Mouse (Mus musculus) Patski (cell line): ENCODE data around the gene Tmem223. TPM values are rescaled to one million over a fixed set of nuclear protein-coding genes. Genes with fewer than 3 reads are reported as not detected.

Source experiments
- ATAC-seq: fragments of 100-300 bp; one replicate; pipeline ENCODE4 v1.8.0; 2021
- CTCF ChIA-PET: fragments of 350-600 bp; sonication (Branson Sonifier 250); formaldehyde crosslinking; loops from one replicate; lab custom pipeline; 2022; ENCODE audit warnings: inconsistent platforms; lab: Charles Lee
- POLR2A ChIA-PET: fragments of 350-600 bp; sonication (Branson Sonifier 250); formaldehyde crosslinking; loops from one replicate; lab custom pipeline; 2022; ENCODE audit warnings: antibody characterized with exemption, inconsistent platforms; lab: Charles Lee
- DNase-seq: peaks from one replicate; pipeline ENCODE4 v3.0.0-alpha.2; 2011; ENCODE audit warnings: low read depth, low spot score
- H3K27me3 ChIP-seq: fragments of 371-371 bp; one replicate; pipeline ENCODE4 v1.5.1; 2021
- CTCF ChIP-seq: fragments of 100-300 bp; IDR thresholded peaks from one replicate; pipeline ENCODE4 v1.5.1; 2021
- in situ Hi-C: fragments of 300-500 bp; cut with MboI; formaldehyde crosslinking; loops from 3 replicates; pipeline ENCODE4 v1.11.1; 2018; ENCODE audit warnings: low pct_unique_long_range_greater_than_20kb, mixed read lengths
- polyA plus RNA-seq: library from polyadenylated mRNA; unstranded; gene quantifications from one replicate; pipeline ENCODE4 v1.2.3, GENCODE M21; 2021

The Tmem223 gene
- polyA plus RNA-seq, 1 experiment from 2014 or later = 74.3 TPM

GRCm38 (mm10) chr19:8790171-8790570 lies 19.4 kb downstream of the Tmem223 start:
- in situ Hi-C loops = no loop called here
- TF ChIP-seq CTCF = no peak

GRCm38 (mm10) chr19:8798264-8798946 lies 27.6 kb downstream of the Tmem223 start, which contains the start of gene Polr2g:
TSS of gene Polr2g (minus strand) at chr19:8798577.
- in situ Hi-C loops = no loop called here

More at GRCm38 (mm10) chr19:8790171-8790570, 19.4 kb downstream of the Tmem223 start:
- no peaks in the 10 kb centered on the region for H3K27me3 ChIP-seq
- POLR2A ChIA-PET = no interaction called here
- CTCF ChIA-PET = interaction anchor here (0.7 kb wide), 1 partner anchor 10 kb away, joined by 3 read pairs; no protein-coding TSS in a partner anchor
- no peak for DNase-seq
- no peak for ATAC-seq

DNA sequence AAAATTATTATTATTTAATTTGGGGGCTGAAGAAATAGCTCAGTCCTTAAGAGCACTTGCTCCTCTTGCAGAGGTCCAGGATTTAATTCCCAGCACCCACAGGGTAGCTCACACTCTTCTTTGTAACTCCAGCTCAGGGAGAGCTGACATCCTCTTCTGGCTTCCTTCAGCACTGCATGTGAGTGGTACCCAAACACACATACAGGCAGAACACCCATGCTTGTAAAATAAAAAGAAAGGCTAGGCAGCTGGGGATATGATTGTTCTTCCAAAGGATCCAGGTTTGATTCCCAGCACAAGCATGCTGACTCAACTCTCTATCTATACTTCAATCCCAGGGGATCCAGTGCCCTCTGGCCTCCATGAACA lies 28.1 kb downstream of the Tmem223 start:
- DNase-seq (no peak), ATAC-seq (no peak)
- in situ Hi-C loops = no loop called here
- POLR2A ChIA-PET = interaction anchor here (0.5 to 2.3 kb wide), 7 partner anchors 9 to 1218 kb away, joined by 3 to 7 read pairs (median 5); partner anchors contain the start of genes Hnrnpul2 and Taf6l
- no peaks in the 10 kb centered on the region for H3K27me3 ChIP-seq
- no peak for TF ChIP-seq CTCF
- CTCF ChIA-PET = interaction anchor here (0.6 to 4.9 kb wide), 9 partner anchors 10 to 81 kb away, joined by 3 to 26 read pairs (median 4); partner anchors contain the start of genes Nxf1 and Taf6l

More at GRCm38 (mm10) chr19:8798264-8798946, 27.6 kb downstream of the Tmem223 start, which contains the start of gene Polr2g:
- POLR2A ChIA-PET = interaction anchor here (0.6 to 2.3 kb wide), 10 partner anchors 9 to 25 kb away, joined by 3 to 7 read pairs (median 5); partner anchors contain the start of genes Hnrnpul2 and Taf6l
- TF ChIP-seq CTCF = no peak
- DNase-seq (no peak), ATAC-seq (peak; percentile 63)
- H3K27me3 ChIP-seq = no peaks in the 10 kb centered on the region
- CTCF ChIA-PET = interaction anchor here (0.6 to 4.9 kb wide), 10 partner anchors 10 to 81 kb away, joined by 3 to 26 read pairs (median 4); partner anchors contain the start of gene Taf6l

DNA sequence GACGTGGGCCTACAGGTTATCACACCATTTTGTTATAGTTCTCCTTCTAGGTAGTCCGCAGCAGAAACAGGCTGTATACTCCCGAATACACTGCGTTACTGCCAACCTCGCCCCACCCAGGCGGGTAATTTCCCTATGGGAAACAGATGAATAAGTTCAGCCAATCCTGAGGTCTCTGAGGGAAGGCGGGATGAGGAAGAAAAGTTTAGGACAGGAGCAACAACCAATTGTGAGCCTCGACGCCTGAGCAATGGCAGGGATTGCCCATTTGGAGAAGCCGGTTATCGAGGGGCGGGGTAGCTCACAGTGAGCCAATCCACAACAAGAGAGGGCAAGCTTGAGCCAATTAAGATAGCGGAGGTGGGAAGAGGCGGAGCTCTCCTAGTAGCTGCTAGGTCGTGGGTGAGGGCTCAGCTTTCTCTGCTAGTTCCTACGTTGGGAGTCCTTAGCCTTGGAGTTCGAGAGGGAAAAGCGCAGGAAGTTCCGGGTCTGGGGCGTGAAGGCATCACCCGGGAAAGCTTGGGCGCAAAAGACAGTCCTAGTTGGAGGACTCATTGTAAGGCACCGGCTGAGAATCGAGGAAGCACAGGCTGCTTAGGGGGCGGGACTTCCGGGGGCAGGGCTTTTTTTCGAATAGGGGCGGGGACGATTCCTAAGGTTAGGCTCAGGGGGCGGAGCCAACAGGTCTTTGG lies 31.5 kb downstream of the Tmem223 start, which contains the start of gene Zbtb3:
Gene Zbtb3, plus strand, starts transcription at position 426 of the 692 bp plus-strand sequence.
- TF ChIP-seq CTCF = no peak
- H3K27me3 ChIP-seq = no peaks in the 10 kb centered on the region
- POLR2A ChIA-PET = interaction anchor here (0.6 to 1.4 kb wide), 4 partner anchors 11 to 31 kb away, joined by 3 to 7 read pairs (median 4); partner anchors contain the start of genes Tmem223 and Ttc9c
- peak; percentile 97 for ATAC-seq
- in situ Hi-C loops = no loop called here
- CTCF ChIA-PET = interaction anchor here (1.5 kb wide), 1 partner anchor 15 kb away, joined by 3 read pairs; no protein-coding TSS in a partner anchor
- DNase-seq = peak; percentile 82

DNA sequence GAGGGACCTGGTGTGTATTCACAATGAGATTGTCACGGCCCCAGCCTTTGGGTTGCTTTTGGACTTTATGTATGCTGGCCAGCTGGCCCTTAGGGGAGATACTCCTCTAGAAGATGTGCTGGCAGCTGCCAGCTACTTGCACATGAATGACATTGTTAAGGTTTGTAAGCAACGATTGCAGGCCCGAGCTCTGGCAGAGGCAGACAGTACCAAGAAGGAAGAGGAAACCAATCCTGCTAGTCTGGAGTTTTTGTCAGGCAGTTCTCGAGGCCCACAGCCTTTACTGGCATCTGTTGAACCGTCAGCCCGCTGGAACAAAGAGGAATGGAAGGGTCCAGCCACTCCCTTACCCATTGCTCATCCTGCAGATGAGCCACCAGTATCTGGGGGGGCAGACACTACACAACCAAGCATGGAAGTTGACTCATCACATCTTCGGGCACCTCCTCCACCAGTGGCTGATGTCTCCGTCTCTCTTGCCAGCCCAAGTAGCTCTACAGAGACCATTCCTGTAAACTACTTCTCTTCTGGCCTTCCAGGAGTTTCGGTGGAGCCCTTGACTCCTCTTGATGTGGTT lies 32.5 kb downstream of the Tmem223 start:
- POLR2A ChIA-PET = interaction anchor here (1.1 to 1.4 kb wide), 3 partner anchors 10 to 32 kb away, joined by 3 to 7 read pairs (median 3); partner anchors contain the start of genes Tmem223 and Ttc9c
- in situ Hi-C loops = no loop called here
- TF ChIP-seq CTCF = no peak
- CTCF ChIA-PET = interaction anchor here (1.5 kb wide), 1 partner anchor 14 kb away, joined by 3 read pairs; no protein-coding TSS in a partner anchor
- no peak for ATAC-seq
- no peaks in the 10 kb centered on the region for H3K27me3 ChIP-seq
- no peak for DNase-seq

DNA sequence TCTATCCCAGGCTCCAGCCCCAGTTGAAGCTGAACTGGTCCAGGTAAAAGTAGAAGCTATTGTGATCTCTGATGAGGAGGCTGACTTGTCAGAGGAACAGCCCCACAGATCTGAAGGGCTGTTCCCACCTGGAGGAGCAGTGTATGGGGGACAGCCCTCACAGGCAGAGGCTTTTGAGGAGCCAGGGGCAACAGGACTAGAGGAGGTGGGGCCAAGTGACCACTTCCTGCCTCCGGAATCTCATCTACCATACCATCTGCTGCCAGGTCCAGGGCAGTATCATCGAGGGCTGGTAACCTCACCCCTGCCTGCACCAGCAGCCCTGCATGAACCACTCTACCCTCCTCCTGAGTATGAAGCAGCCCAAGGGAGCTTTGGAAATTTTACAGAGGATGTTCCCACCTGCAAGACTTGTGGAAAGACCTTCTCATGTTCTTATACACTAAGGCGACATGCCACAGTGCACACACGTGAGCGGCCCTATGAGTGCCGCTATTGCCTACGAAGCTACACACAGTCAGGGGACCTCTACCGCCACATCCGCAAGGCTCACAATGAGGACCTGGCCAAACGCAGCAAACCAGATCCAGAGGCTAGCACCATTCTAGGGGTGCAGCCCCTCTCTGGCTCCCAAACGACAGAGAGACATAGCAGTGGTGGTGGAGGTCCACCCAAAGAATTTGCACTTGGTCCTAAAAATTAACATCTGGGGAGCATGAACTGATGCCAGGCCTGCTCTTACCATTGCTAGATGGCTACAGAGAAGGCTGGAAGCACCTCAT lies 33.3 kb downstream of the Tmem223 start:
- DNase-seq (no peak), ATAC-seq (no peak)
- no peaks in the 10 kb centered on the region for H3K27me3 ChIP-seq
- TF ChIP-seq CTCF = no peak
- in situ Hi-C loops = no loop called here
- ChIA-PET POLR2A (interaction anchor here (0.6 kb wide), 1 partner anchor 52 kb away, joined by 3 read pairs; no protein-coding TSS in a partner anchor), CTCF (no interaction called here)

DNA sequence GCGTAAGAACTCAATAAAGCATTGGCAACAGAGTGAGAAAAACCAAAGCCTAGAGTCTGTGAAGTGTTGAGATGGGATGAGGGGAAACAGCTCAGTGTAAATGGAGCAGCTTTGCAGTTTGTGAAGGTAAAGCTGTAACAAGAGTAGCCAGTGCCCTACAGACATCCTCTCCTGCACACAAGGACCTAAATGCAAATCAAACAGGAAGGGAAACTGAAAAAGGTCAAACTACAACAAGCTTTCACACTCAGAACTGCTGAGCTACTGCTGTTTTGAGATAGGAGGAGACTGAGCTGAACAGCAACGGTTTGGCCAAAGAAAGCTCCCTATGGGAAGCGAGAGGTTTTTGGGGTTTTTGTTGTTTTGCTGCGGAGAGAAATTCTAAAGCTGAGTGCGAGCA lies 36.0 kb downstream of the Tmem223 start:
- in situ Hi-C loops = no loop called here
- DNase-seq (no peak), ATAC-seq (no peak)
- TF ChIP-seq CTCF = no peak
- no peaks in the 10 kb centered on the region for H3K27me3 ChIP-seq
- ChIA-PET CTCF (interaction anchor here (1.0 to 1.9 kb wide), 3 partner anchors 10 to 89 kb away, joined by 3 to 7 read pairs (median 4); partner anchors contain the start of gene Nxf1), POLR2A (interaction anchor here (0.7 to 2.1 kb wide), 3 partner anchors 9 to 32 kb away, joined by 3 to 7 read pairs (median 3); partner anchors contain the start of genes Polr2g and Ttc9c)

DNA sequence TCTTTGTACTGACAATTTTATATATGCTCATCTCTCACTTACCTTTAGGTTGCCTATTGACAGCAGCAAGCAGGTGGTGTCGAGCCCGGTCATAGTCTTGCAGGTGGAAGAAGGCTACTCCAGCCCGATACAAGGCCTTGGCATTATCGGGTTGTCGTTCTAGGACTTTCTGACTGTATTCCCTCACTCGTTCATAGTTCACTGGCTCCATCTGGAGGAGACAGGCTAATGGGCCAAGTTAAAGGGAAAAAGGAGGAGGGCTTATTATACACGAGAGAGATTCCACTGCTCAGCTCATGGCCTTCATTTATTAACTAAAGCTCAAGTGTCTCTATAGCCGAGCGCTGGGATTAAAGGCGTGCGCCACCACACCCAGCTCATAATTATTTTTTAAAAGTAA lies 45.0 kb downstream of the Tmem223 start:
- ChIA-PET CTCF (interaction anchor here (0.8 to 1.6 kb wide), 7 partner anchors 9 to 102 kb away, joined by 3 to 7 read pairs (median 4); partner anchors contain the start of gene Tmem179b), POLR2A (no interaction called here)
- ATAC-seq (no peak), DNase-seq (no peak)
- in situ Hi-C loops = loop anchor here (5.0 to 10.0 kb wide), 2 partner anchors 64 to 241 kb away; no protein-coding TSS in a partner anchor
- no peak for TF ChIP-seq CTCF
- no peaks in the 10 kb centered on the region for H3K27me3 ChIP-seq

DNA sequence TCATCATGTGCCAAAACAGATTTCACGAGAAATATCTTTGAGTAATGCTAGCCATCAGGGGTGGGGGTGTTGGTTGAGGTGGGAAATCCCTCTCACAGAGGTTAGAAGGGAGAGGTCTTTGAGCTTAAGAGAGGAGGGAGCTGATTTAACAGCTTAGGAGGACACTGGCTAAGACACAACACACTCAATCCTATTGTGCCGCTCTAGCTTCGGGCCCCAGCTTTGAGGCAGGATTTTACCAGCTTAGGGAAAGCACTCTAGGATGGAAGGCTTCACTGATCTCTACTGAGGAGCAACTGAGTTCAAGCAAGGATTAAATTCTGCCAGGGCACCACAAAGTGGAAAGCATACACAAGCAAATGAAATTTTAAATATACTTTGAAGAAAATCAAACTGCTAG lies 46.2 kb downstream of the Tmem223 start:
- in situ Hi-C loops = loop anchor here (5.0 to 10.0 kb wide), 2 partner anchors 65 to 242 kb away; no protein-coding TSS in a partner anchor

More for the DNA sequence above, 46.2 kb downstream of the Tmem223 start:
- no peaks in the 10 kb centered on the region for H3K27me3 ChIP-seq
- CTCF ChIA-PET = interaction anchor here (0.8 to 1.6 kb wide), 5 partner anchors 10 to 99 kb away, joined by 3 to 7 read pairs (median 4); partner anchors contain the start of gene Zbtb3
- no peak for TF ChIP-seq CTCF
- DNase-seq (no peak), ATAC-seq (no peak)
- POLR2A ChIA-PET = interaction anchor here (1.0 kb wide), 1 partner anchor 63 kb away, joined by 3 read pairs; no protein-coding TSS in a partner anchor
